Mouse (Mus musculus): ENCODE data around the gene Dnah2.

DNA sequence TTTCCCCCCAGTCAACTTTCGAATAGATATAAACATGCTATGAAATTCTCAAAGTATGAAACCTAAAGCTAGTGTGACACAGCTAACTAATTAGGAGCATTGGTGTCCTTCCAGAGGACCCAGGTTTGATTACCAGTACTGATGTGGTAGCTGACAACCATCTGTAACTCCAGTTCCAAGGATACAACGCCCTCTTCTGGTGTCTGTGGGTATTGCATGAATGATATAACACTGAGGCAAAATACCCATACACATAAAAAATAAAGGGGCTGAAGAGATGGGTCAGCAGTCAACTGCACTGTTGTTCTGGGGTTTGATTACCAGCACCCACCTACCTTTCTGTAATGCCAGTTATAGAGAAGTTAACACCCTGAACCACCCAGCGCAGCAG is 176.1 kb downstream of the Dnah2 start:
- TF ChIP-seq POLR2A (IDR thresholded peaks at IDR 0.05; ENCODE audit: low read depth, low read length) (no peak), CTCF (IDR thresholded peaks at IDR 0.05; ENCODE audit: extremely low read depth, insufficient read length, insufficient replicate concordance, low read depth, low read length) (no peak)
